Mouse (Mus musculus): ENCODE data around the gene Fbln2.

Gene Fbln2

GRCm38 (mm10) chr6:91192421-91192820, 19.8 kb upstream of the Fbln2 start:
- DNase-seq (ENCODE audit: extremely low read depth, low read depth, low spot score) = no peak

- DNase-seq (ENCODE audit: extremely low read depth, low read depth, low spot score) = no peak
Observed at GRCm38 (mm10) chr6:91192851-91193545, 19.3 kb upstream of the Fbln2 start.

- no peak for DNase-seq (ENCODE audit: extremely low read depth, low read depth, low spot score)
Observed at GRCm38 (mm10) chr6:91198456-91198855, 13.8 kb upstream of the Fbln2 start.

GRCm38 (mm10) chr6:91200429-91201188, 11.6 kb upstream of the Fbln2 start:
- DNase-seq (ENCODE audit: extremely low read depth, low read depth, low spot score) = no peak

GRCm38 (mm10) chr6:91201881-91202341, 10.3 kb upstream of the Fbln2 start:
- no peak for DNase-seq (ENCODE audit: extremely low read depth, low read depth, low spot score)

GRCm38 (mm10) chr6:91202571-91202970, 9.7 kb upstream of the Fbln2 start:
- DNase-seq (ENCODE audit: extremely low read depth, low read depth, low spot score) = no peak

- DNase-seq (ENCODE audit: extremely low read depth, low read depth, low spot score) = no peak
Observed at GRCm38 (mm10) chr6:91205346-91205745, 6.9 kb upstream of the Fbln2 start.

GRCm38 (mm10) chr6:91205791-91206190, 6.5 kb upstream of the Fbln2 start:
- DNase-seq (ENCODE audit: extremely low read depth, low read depth, low spot score) = no peak

GRCm38 (mm10) chr6:91207491-91207890, 4.8 kb upstream of the Fbln2 start:
- DNase-seq (ENCODE audit: extremely low read depth, low read depth, low spot score) = no peak

GRCm38 (mm10) chr6:91209780-91210179, 2.5 kb upstream of the Fbln2 start:
- DNase-seq (ENCODE audit: extremely low read depth, low read depth, low spot score) = no peak

GRCm38 (mm10) chr6:91210852-91211251, 1.4 kb upstream of the Fbln2 start:
- no peak for DNase-seq (ENCODE audit: extremely low read depth, low read depth, low spot score)

GRCm38 (mm10) chr6:91212571-91212970, 316 bp downstream of the Fbln2 start:
- DNase-seq (ENCODE audit: extremely low read depth, low read depth, low spot score) = no peak

- DNase-seq (ENCODE audit: extremely low read depth, low read depth, low spot score) = no peak
Observed at GRCm38 (mm10) chr6:91213287-91214218, 1.3 kb downstream of the Fbln2 start.

GRCm38 (mm10) chr6:91215454-91215853, 3.2 kb downstream of the Fbln2 start:
- no peak for DNase-seq (ENCODE audit: extremely low read depth, low read depth, low spot score)

- DNase-seq (ENCODE audit: extremely low read depth, low read depth, low spot score) = no peak
Observed at GRCm38 (mm10) chr6:91218445-91218844, 6.2 kb downstream of the Fbln2 start.

GRCm38 (mm10) chr6:91218871-91219270, 6.6 kb downstream of the Fbln2 start:
- no peak for DNase-seq (ENCODE audit: extremely low read depth, low read depth, low spot score)

- DNase-seq (ENCODE audit: extremely low read depth, low read depth, low spot score) = no peak
Observed at GRCm38 (mm10) chr6:91220062-91220461, 7.8 kb downstream of the Fbln2 start.

- no peak for DNase-seq (ENCODE audit: extremely low read depth, low read depth, low spot score)
Observed at GRCm38 (mm10) chr6:91221094-91221493, 8.8 kb downstream of the Fbln2 start.

GRCm38 (mm10) chr6:91222694-91223346, 10.6 kb downstream of the Fbln2 start:
- DNase-seq (ENCODE audit: extremely low read depth, low read depth, low spot score) = no peak

- no peak for DNase-seq (ENCODE audit: extremely low read depth, low read depth, low spot score)
Observed at GRCm38 (mm10) chr6:91224939-91225338, 12.7 kb downstream of the Fbln2 start.

GRCm38 (mm10) chr6:91225346-91225745, 13.1 kb downstream of the Fbln2 start:
- no peak for DNase-seq (ENCODE audit: extremely low read depth, low read depth, low spot score)
